Mouse (Mus musculus): ENCODE measurements at regions not wholly inside any gene's neighbourhood (a gene's known extent, or its start where the extent isn't known, plus 50 kb on each side); places are given as distances from the start of the nearest gene placed in this dataset.
"Not testable (repeated sequence)": the region's sequence is repeated elsewhere in the genome, so short reads cannot be mapped to it uniquely, and the experiment has no call there.

GRCm38 (mm10) chr10:96231309-96231708 is 94.9 kb downstream of the Gm5426 start:
- no peaks in the 10 kb centered on the region for H3K9me3 ChIP-seq
- no peaks in the 10 kb centered on the region for H3K36me3 ChIP-seq
- no peak overlapping the region for H3K4me3 ChIP-seq
- no peaks in the 10 kb centered on the region for H3K27me3 ChIP-seq (ENCODE audit: insufficient read depth, poor library complexity, severe bottlenecking)
- 70% methylated on average over 6 of the region's 6 CpGs for WGBS
- no peak overlapping the region for H3K27ac ChIP-seq
- H3K4me1 ChIP-seq = peaks cover 9% of the 10 kb centered on the region
- no peak for DNase-seq (ENCODE audit: low spot score)

GRCm38 (mm10) chr10:96232889-96233288 is 96.5 kb downstream of the Gm5426 start:
- H3K36me3 ChIP-seq = no peaks in the 10 kb centered on the region
- WGBS = 39% methylated on average over 1 of the region's 1 CpGs
- no peaks in the 10 kb centered on the region for H3K27me3 ChIP-seq (ENCODE audit: insufficient read depth, poor library complexity, severe bottlenecking)
- no peak overlapping the region for H3K4me3 ChIP-seq
- peaks cover 9% of the 10 kb centered on the region for H3K4me1 ChIP-seq
- H3K27ac ChIP-seq = no peak overlapping the region
- H3K9me3 ChIP-seq = no peaks in the 10 kb centered on the region
- no peak for DNase-seq (ENCODE audit: low spot score)

GRCm38 (mm10) chr10:96234564-96235412 is 98.4 kb downstream of the Gm5426 start:
- Histone ChIP-seq H3K36me3 (no peaks in the 10 kb centered on the region), H3K4me3 (no peak overlapping the region), H3K27ac (no peak overlapping the region), H3K27me3 (ENCODE audit: insufficient read depth, poor library complexity, severe bottlenecking) (no peaks in the 10 kb centered on the region), H3K4me1 (peaks cover 4% of the 10 kb centered on the region), H3K9me3 (no peaks in the 10 kb centered on the region)
- DNase-seq (ENCODE audit: low spot score) = no peak
- 57% methylated on average over 10 of the region's 10 CpGs for WGBS

- DNase-seq (ENCODE audit: low spot score); H3K4me1 ChIP-seq: not testable (repeated sequence)
- WGBS = 82% methylated on average over 4 of the region's 4 CpGs
Observed at GRCm38 (mm10) chr10:96236031-96236430, 99.6 kb downstream of the Gm5426 start.

GRCm38 (mm10) chr10:96236777-96237373 is 100.5 kb downstream of the Gm5426 start:
- peaks cover 4% of the 10 kb centered on the region for H3K4me1 ChIP-seq
- H3K9me3 ChIP-seq = no peaks in the 10 kb centered on the region
- no peaks in the 10 kb centered on the region for H3K36me3 ChIP-seq
- no peaks in the 10 kb centered on the region for H3K27me3 ChIP-seq (ENCODE audit: insufficient read depth, poor library complexity, severe bottlenecking)
- WGBS = 85% methylated on average over 6 of the region's 6 CpGs
- H3K27ac ChIP-seq = no peak overlapping the region
- no peak for DNase-seq (ENCODE audit: low spot score)
- no peak overlapping the region for H3K4me3 ChIP-seq

More at GRCm38 (mm10) chr10:96236031-96236430, 99.6 kb downstream of the Gm5426 start:
- H3K9me3 ChIP-seq; H3K27me3 ChIP-seq (ENCODE audit: insufficient read depth, poor library complexity, severe bottlenecking); H3K27ac ChIP-seq; H3K36me3 ChIP-seq; H3K4me3 ChIP-seq: not testable (repeated sequence)

- no peaks in the 10 kb centered on the region for H3K36me3 ChIP-seq
- H3K27me3 ChIP-seq (ENCODE audit: insufficient read depth, poor library complexity, severe bottlenecking) = no peaks in the 10 kb centered on the region
- DNase-seq (ENCODE audit: low spot score) = no peak
- WGBS = 81% methylated on average over 5 of the region's 5 CpGs
- H3K9me3 ChIP-seq = peaks cover 3% of the 10 kb centered on the region; the same call in 1 of the 2 replicates
- no peak overlapping the region for H3K4me3 ChIP-seq
- no peak overlapping the region for H3K27ac ChIP-seq
- H3K4me1 ChIP-seq = peaks cover 4% of the 10 kb centered on the region
Observed at GRCm38 (mm10) chr10:96237572-96238130, 101.2 kb downstream of the Gm5426 start.

GRCm38 (mm10) chr10:96238251-96238650 is 101.8 kb downstream of the Gm5426 start:
- H3K4me1 ChIP-seq = peaks cover 4% of the 10 kb centered on the region
- no peaks in the 10 kb centered on the region for H3K36me3 ChIP-seq
- no peaks in the 10 kb centered on the region for H3K27me3 ChIP-seq (ENCODE audit: insufficient read depth, poor library complexity, severe bottlenecking)
- no peak overlapping the region for H3K27ac ChIP-seq
- H3K4me3 ChIP-seq = no peak overlapping the region
- peaks cover 3% of the 10 kb centered on the region; the same call in 1 of the 2 replicates for H3K9me3 ChIP-seq
- no peak for DNase-seq (ENCODE audit: low spot score)
- WGBS = 88% methylated on average over 4 of the region's 4 CpGs

GRCm38 (mm10) chr10:96238850-96239249 is 102.4 kb downstream of the Gm5426 start:
- 82% methylated on average over 3 of the region's 3 CpGs for WGBS
- Histone ChIP-seq H3K27ac (no peak overlapping the region), H3K4me1 (peaks cover 4% of the 10 kb centered on the region), H3K36me3 (no peaks in the 10 kb centered on the region), H3K9me3 (peaks cover 3% of the 10 kb centered on the region; the same call in 1 of the 2 replicates), H3K27me3 (ENCODE audit: insufficient read depth, poor library complexity, severe bottlenecking) (no peaks in the 10 kb centered on the region), H3K4me3 (no peak overlapping the region)
- DNase-seq (ENCODE audit: low spot score) = no peak

GRCm38 (mm10) chr10:96240591-96240990 is 104.2 kb downstream of the Gm5426 start:
- no peaks in the 10 kb centered on the region for H3K27me3 ChIP-seq (ENCODE audit: insufficient read depth, poor library complexity, severe bottlenecking)
- WGBS = 81% methylated on average over 4 of the region's 4 CpGs
- H3K9me3 ChIP-seq = peaks cover 3% of the 10 kb centered on the region; the same call in 1 of the 2 replicates
- DNase-seq (ENCODE audit: low spot score) = no peak
- H3K4me3 ChIP-seq = no peak overlapping the region
- no peaks in the 10 kb centered on the region for H3K4me1 ChIP-seq
- H3K36me3 ChIP-seq = no peaks in the 10 kb centered on the region
- no peak overlapping the region for H3K27ac ChIP-seq

GRCm38 (mm10) chr10:96253671-96254070 is 117.3 kb downstream of the Gm5426 start:
- Histone ChIP-seq H3K36me3 (no peaks in the 10 kb centered on the region), H3K4me3 (no peak overlapping the region), H3K27ac (no peak overlapping the region), H3K27me3 (ENCODE audit: insufficient read depth, poor library complexity, severe bottlenecking) (no peaks in the 10 kb centered on the region), H3K4me1 (no peaks in the 10 kb centered on the region), H3K9me3 (no peaks in the 10 kb centered on the region)
- DNase-seq (ENCODE audit: low spot score) = no peak

GRCm38 (mm10) chr10:96254250-96254862 is 118.0 kb downstream of the Gm5426 start:
- Histone ChIP-seq H3K36me3 (no peaks in the 10 kb centered on the region), H3K27ac (no peak overlapping the region), H3K4me1 (no peaks in the 10 kb centered on the region), H3K9me3 (no peaks in the 10 kb centered on the region), H3K4me3 (no peak overlapping the region), H3K27me3 (ENCODE audit: insufficient read depth, poor library complexity, severe bottlenecking) (no peaks in the 10 kb centered on the region)
- 79% methylated on average over 2 of the region's 2 CpGs for WGBS
- DNase-seq (ENCODE audit: low spot score) = no peak

- WGBS = 60% methylated on average over 7 of the region's 7 CpGs
- DNase-seq (ENCODE audit: low spot score) = no peak
- Histone ChIP-seq H3K27ac (no peak overlapping the region), H3K4me3 (no peak overlapping the region), H3K27me3 (ENCODE audit: insufficient read depth, poor library complexity, severe bottlenecking) (no peaks in the 10 kb centered on the region), H3K4me1 (0 out of 2 replicates have a peak, but pooled peaks cover 3% of the 10 kb centered on the region), H3K9me3 (no peaks in the 10 kb centered on the region), H3K36me3 (no peaks in the 10 kb centered on the region)
Observed at GRCm38 (mm10) chr10:96257935-96258334, 121.5 kb downstream of the Gm5426 start.

GRCm38 (mm10) chr10:96259242-96259641 is 122.8 kb downstream of the Gm5426 start:
- no peak for DNase-seq (ENCODE audit: low spot score)
- H3K36me3 ChIP-seq = no peaks in the 10 kb centered on the region
- 57% methylated on average over 10 of the region's 10 CpGs for WGBS
- H3K27me3 ChIP-seq (ENCODE audit: insufficient read depth, poor library complexity, severe bottlenecking) = no peaks in the 10 kb centered on the region
- no peak overlapping the region for H3K27ac ChIP-seq
- no peak overlapping the region for H3K4me3 ChIP-seq
- H3K4me1 ChIP-seq = peaks cover 16% of the 10 kb centered on the region
- H3K9me3 ChIP-seq = no peaks in the 10 kb centered on the region
